Mouse (Mus musculus) heart, postnatal 10 days (tissue): ENCODE measurements at regions not wholly inside any gene's neighbourhood (a gene's known extent, or its start where the extent isn't known, plus 50 kb on each side); places are given as distances from the start of the nearest gene placed in this dataset.
A peak's percentile ranks its signal among the peaks of the same experiment; 100 is the strongest.

ENCODE experiments used
- DNase-seq, 2 experiments: peaks; one replicate each; pipeline ENCODE4 v3.0.0; 2021
- intact Hi-C: fragments of 180-260 bp; cut with DNase I; formaldehyde crosslinking; loops from one replicate; pipeline ENCODE4 v1.15.1; 2025

- peak; percentile 2 to 13 for DNase-seq
- intact Hi-C loops = no loop called here
These were observed 495.1 kb downstream of the Kcna4 start for GRCm38 (mm10) chr2:107785521-107785920.

- no peak for DNase-seq
- intact Hi-C loops = no loop called here
These were observed 506.5 kb downstream of the Kcna4 start for GRCm38 (mm10) chr2:107796930-107797329.

DNA sequence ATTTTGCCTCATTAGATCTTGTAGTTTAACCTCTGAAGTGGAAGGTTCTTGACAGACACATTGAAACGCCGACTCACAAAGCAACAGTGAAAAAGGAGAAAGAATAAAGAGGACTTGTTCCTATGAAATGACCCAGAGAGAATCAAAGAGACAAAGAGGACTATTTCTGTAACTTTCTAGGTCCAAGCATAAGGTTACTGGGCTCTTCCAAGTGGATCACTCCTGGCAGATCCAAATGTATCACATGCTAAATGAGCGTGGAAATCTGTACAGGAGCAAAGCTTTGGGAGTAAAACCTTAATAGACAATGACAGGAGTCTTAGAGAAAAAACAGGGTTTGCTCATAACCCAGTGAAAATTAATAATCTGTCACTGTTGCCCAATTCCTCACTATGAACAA, 522.8 kb downstream of the Kcna4 start:
- intact Hi-C loops = no loop called here
- no peak for DNase-seq

- no peak for DNase-seq
- intact Hi-C loops = no loop called here
These were observed 523.6 kb downstream of the Kcna4 start for GRCm38 (mm10) chr2:107813992-107814391.
